15 mouse cellular contexts compared by ENCODE assay signal in genomic region chr13:100098808-100099207, GRCm38 (mm10).
"Had no signal": no experiment of that assay in that cellular context is flagged by ENCODE, and none has a peak within 500 bp of the region (broad histone marks: within the 10 kb centered on the region; RNA-seq: fewer than 3 reads in every experiment).

No protein-coding gene starts in this region.

- H3K9me3 ChIP-seq: kidney, embryonic 15.5 days; limb, embryonic 12.5 days; liver, embryonic 15.5 days; megakaryocyte, embryonic 14.5 days; midbrain, embryonic 12.5 days; neural tube, embryonic 15.5 days; stomach, embryonic 15.5 days had no signal

- H3K27me3 ChIP-seq: kidney, embryonic 15.5 days; limb, embryonic 12.5 days; liver, embryonic 15.5 days; megakaryocyte, embryonic 14.5 days; midbrain, embryonic 12.5 days; neural tube, embryonic 15.5 days; stomach, embryonic 15.5 days had no signal

- H3K4me3 ChIP-seq: kidney, embryonic 15.5 days; limb, embryonic 12.5 days; liver, embryonic 15.5 days; megakaryocyte, embryonic 14.5 days; midbrain, embryonic 12.5 days; myocyte; neural tube, embryonic 15.5 days; stomach, embryonic 15.5 days had no signal

- H3K9ac ChIP-seq: kidney, embryonic 15.5 days; limb, embryonic 12.5 days; liver, embryonic 15.5 days; midbrain, embryonic 12.5 days; neural tube, embryonic 15.5 days; stomach, embryonic 15.5 days had no signal

- H3K27ac ChIP-seq: kidney, embryonic 15.5 days; limb, embryonic 12.5 days; liver, embryonic 15.5 days; midbrain, embryonic 12.5 days; neural tube, embryonic 15.5 days; stomach, embryonic 15.5 days had no signal

- ATAC-seq: intestine, embryonic 16.5 days; lung, postnatal 0 days had no signal

- DNase-seq: kidney, adult 2 months; kidney, postnatal 14 days; lung, adult 2 months; lung, postnatal 36 days; thymus, postnatal 36 days had no signal

- H3K4me2 ChIP-seq: kidney, embryonic 15.5 days; limb, embryonic 12.5 days; midbrain, embryonic 12.5 days; neural tube, embryonic 15.5 days; stomach, embryonic 15.5 days had no signal
